Mouse (Mus musculus): ENCODE measurements around the gene Timm17b. TPM values are rescaled to one million over a fixed set of nuclear protein-coding genes. Genes with fewer than 3 reads are reported as not detected.
A peak's percentile ranks its signal among the peaks of the same experiment; 100 is the strongest.
"Not testable (repeated sequence)": the region's sequence is repeated elsewhere in the genome, so short reads cannot be mapped to it uniquely, and the experiment has no call there.

Gene Timm17b
- total and polyA plus RNA-seq, 2 experiments from 2014 or later = 43.4 to 141 TPM

DNA sequence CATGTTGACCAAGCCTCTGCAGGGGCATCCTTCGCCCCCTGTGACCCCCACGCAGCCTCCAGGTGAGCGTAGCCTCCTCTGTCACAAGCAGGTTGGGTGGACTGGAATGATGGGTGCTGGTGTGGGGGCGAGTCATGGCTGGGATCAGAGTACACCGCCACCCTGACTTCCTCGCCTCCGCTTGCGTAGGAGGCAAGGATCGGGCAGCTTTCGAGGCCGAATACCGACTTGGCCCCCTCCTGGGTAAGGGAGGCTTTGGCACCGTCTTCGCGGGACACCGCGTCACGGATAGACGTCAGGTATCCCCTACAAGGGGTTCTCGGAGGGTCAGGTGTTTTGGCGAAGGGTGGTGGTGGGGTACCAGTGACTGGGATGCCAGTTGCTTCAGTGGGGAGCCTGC is 20.7 kb upstream of the Timm17b start:
- H3K27ac ChIP-seq (ENCODE audit: low read depth, low read length) = peak overlapping the region; percentile 32; the same call in 1 of the 2 replicates
- 20% methylated on average over 21 of the region's 21 CpGs for WGBS

DNA sequence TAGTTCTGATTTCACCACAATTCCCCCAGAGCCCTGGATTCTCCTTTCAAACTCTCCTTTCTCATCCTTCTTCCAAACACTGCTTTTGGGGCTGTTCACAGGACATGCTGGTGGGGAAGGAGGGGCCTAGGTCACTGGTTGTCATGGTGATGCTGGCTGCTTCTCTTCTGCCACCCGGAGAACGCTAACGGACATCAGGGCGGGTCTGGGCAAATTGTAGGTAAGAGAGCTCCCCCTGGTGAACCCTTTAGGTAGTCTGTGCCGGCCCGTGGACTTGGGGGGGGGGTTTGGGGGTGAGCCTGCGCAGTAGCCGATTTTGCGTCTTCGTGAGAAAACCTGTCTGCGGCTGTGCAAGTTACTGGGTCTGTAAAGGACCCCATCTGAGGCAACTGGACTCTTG is 19.3 kb upstream of the Timm17b start:
- H3K27ac ChIP-seq (ENCODE audit: low read depth, low read length) = no peak overlapping the region
- H3K9me3 ChIP-seq (ENCODE audit: low read length) = no peaks in the 10 kb centered on the region
- WGBS = 18% methylated on average over 11 of the region's 11 CpGs
- peak overlapping the region; percentile 58 for H3K4me2 ChIP-seq (ENCODE audit: low read depth, low read length, poor library complexity, severe bottlenecking)
- no peaks in the 10 kb centered on the region for H3K4me1 ChIP-seq (ENCODE audit: insufficient read depth, low read length)
- H3K9ac ChIP-seq (replicated peaks; ENCODE audit: low read length, poor library complexity, severe bottlenecking) = no peak overlapping the region
- ATAC-seq (ENCODE audit: low FRiP score) (peak; percentile 53), DNase-seq (ENCODE audit: low spot score) (peak; percentile 84)
- TF ChIP-seq CTCF (IDR thresholded peaks at IDR 0.05) = peak; percentile 71
- H3K36me3 ChIP-seq (ENCODE audit: insufficient read depth, low read length) = no peaks in the 10 kb centered on the region
- H3K4me3 ChIP-seq (ENCODE audit: low read depth, low read length) = peak overlapping the region; percentile 51
- no peaks in the 10 kb centered on the region for H3K27me3 ChIP-seq (ENCODE audit: insufficient read depth, low read length)

More for the DNA sequence above, 20.7 kb upstream of the Timm17b start:
- Histone ChIP-seq H3K9me3 (ENCODE audit: low read length) (no peaks in the 10 kb centered on the region), H3K9ac (replicated peaks; ENCODE audit: low read length, poor library complexity, severe bottlenecking) (peak overlapping the region; percentile 55), H3K4me1 (ENCODE audit: insufficient read depth, low read length) (no peaks in the 10 kb centered on the region), H3K4me2 (ENCODE audit: low read depth, low read length, poor library complexity, severe bottlenecking) (peak overlapping the region; percentile 58), H3K4me3 (ENCODE audit: low read depth, low read length) (peak overlapping the region; percentile 51), H3K36me3 (ENCODE audit: insufficient read depth, low read length) (0 out of 2 replicates have a peak, but pooled peaks cover 6% of the 10 kb centered on the region), H3K27me3 (ENCODE audit: insufficient read depth, low read length) (no peaks in the 10 kb centered on the region)
- no peak for TF ChIP-seq CTCF (IDR thresholded peaks at IDR 0.05)
- DNase-seq (ENCODE audit: low spot score) (no peak), ATAC-seq (ENCODE audit: low FRiP score) (peak; percentile 28; the same call in 1 of the 2 replicates)

DNA sequence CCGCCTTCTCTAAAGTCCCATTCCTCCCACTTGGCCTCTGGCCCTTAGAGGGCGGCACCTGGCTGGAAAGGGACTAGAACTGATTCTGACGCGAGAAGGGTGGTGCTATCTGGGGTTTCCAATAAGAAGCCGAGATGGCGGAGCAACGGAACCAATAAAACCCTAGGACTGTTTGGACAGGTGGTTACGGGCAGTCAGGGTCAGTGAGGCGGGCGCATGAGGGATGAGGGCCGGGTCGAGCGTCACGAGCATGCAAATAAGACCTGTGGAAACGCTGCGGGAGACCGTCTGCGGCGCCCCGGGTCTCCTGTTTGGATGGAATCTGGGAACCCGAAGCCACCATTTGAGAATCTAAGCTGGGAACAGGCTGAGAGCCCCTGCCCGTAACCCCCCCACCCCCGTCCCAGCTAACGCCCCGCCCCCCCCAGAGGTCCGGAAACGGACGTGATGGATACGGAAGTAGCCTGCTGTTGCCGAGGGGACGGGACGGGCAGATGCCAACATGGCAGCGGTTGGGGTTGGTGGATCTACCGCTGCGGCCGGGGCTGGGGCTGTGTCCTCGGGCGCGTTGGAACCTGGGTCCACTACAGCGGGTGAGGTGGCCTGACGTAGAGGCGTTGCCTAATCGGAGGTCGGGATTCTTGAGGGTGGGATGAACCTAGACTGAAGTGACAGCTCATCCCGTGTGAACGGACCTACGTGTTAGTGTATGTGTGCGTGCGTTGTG is 15.2 kb upstream of the Timm17b start, which contains the start of gene Slc35a2:
Slc35a2 (plus strand) TSS at position 188 of the 727 bp plus-strand sequence.
- peak; percentile 54 for TF ChIP-seq CTCF (IDR thresholded peaks at IDR 0.05)
- DNase-seq (ENCODE audit: low spot score) (peak; percentile 93), ATAC-seq (ENCODE audit: low FRiP score) (peak; percentile 89)
- Histone ChIP-seq H3K9ac (replicated peaks; ENCODE audit: low read length, poor library complexity, severe bottlenecking) (peak within 1 kb of the TSS; percentile 50), H3K4me3 (ENCODE audit: low read depth, low read length) (peak within 1 kb of the TSS; percentile 49), H3K9me3 (ENCODE audit: low read length) (no peaks in the 10 kb centered on the region), H3K36me3 (ENCODE audit: insufficient read depth, low read length) (no peaks in the 10 kb centered on the region), H3K4me1 (ENCODE audit: insufficient read depth, low read length) (no peaks in the 10 kb centered on the region), H3K4me2 (ENCODE audit: low read depth, low read length, poor library complexity, severe bottlenecking) (peak within 1 kb of the TSS; percentile 55), H3K27me3 (ENCODE audit: insufficient read depth, low read length) (no peaks in the 10 kb centered on the region), H3K27ac (ENCODE audit: low read depth, low read length) (peak within 1 kb of the TSS; percentile 82)
- 17% methylated on average over 42 of the region's 49 CpGs for WGBS

DNA sequence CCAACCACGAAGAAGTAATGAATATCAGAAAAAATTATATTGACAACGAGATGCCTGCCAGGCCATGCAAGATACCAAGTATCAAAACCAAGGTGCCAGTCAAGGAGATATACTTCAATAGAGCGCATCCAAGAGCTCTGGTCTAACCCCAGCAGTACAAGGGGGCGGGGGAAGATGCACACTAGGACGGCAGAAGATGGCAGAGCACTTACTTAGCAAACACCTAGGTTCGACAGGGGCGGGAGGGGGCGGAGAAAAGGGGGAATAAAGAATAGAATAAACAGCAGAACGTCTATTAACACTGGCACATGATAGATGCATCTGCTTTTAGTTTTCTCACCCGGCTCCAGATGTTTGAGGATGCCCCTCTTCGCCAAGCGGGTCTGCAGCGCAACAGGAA is 946 bp upstream of the Timm17b start:
- no peaks in the 10 kb centered on the region for H3K9me3 ChIP-seq (ENCODE audit: low read length)
- peak overlapping the region; percentile 51 for H3K4me3 ChIP-seq (ENCODE audit: low read depth, low read length)
- ATAC-seq (ENCODE audit: low FRiP score) = no peak
- no peaks in the 10 kb centered on the region for H3K4me1 ChIP-seq (ENCODE audit: insufficient read depth, low read length)
- WGBS = 26% methylated on average over 13 of the region's 13 CpGs
- peak overlapping the region; percentile 83 for H3K27ac ChIP-seq (ENCODE audit: low read depth, low read length)
- no peak for DNase-seq (ENCODE audit: low spot score)
- peak overlapping the region; percentile 57 for H3K9ac ChIP-seq (replicated peaks; ENCODE audit: low read length, poor library complexity, severe bottlenecking)
- H3K4me2 ChIP-seq (ENCODE audit: low read depth, low read length, poor library complexity, severe bottlenecking) = peak overlapping the region; percentile 50
- H3K27me3 ChIP-seq (ENCODE audit: insufficient read depth, low read length) = no peaks in the 10 kb centered on the region
- H3K36me3 ChIP-seq (ENCODE audit: insufficient read depth, low read length) = peaks cover 4% of the 10 kb centered on the region; the same call in 1 of the 2 replicates
- no peak for TF ChIP-seq CTCF (IDR thresholded peaks at IDR 0.05)

DNA sequence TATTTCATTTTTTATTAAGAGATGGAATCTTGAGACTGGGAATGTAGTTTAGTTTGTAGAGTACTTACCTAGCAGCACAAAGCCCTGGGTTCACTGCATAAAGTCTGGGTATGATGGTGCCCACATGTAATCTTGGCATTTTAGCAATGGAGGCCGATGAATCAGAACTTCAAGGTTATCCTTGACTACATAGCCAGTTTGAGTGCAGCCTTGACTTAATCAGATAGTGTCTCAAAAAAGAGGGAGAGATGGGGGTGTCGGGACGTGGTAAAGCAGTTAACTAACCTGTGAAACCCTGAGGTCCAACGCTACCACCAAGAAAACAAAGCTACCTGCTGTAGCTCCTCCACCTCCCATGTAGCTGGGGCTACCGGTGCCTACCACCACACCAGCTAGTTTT is 5.3 kb downstream of the Timm17b start:
- TF ChIP-seq CTCF (IDR thresholded peaks at IDR 0.05) = no peak
- H3K4me3 ChIP-seq (ENCODE audit: low read depth, low read length) = no peak overlapping the region
- no peak for ATAC-seq (ENCODE audit: low FRiP score)
- H3K9me3 ChIP-seq (ENCODE audit: low read length) = no peaks in the 10 kb centered on the region
- 90% methylated on average over 5 of the region's 5 CpGs for WGBS
- no peaks in the 10 kb centered on the region for H3K4me1 ChIP-seq (ENCODE audit: insufficient read depth, low read length)
- H3K4me2 ChIP-seq (ENCODE audit: low read depth, low read length, poor library complexity, severe bottlenecking) = no peak overlapping the region
- no peak overlapping the region for H3K9ac ChIP-seq (replicated peaks; ENCODE audit: low read length, poor library complexity, severe bottlenecking)
- no peak overlapping the region for H3K27ac ChIP-seq (ENCODE audit: low read depth, low read length)
- DNase-seq (ENCODE audit: low spot score) = no peak
- H3K27me3 ChIP-seq (ENCODE audit: insufficient read depth, low read length) = no peaks in the 10 kb centered on the region
- no peaks in the 10 kb centered on the region for H3K36me3 ChIP-seq (ENCODE audit: insufficient read depth, low read length)

DNA sequence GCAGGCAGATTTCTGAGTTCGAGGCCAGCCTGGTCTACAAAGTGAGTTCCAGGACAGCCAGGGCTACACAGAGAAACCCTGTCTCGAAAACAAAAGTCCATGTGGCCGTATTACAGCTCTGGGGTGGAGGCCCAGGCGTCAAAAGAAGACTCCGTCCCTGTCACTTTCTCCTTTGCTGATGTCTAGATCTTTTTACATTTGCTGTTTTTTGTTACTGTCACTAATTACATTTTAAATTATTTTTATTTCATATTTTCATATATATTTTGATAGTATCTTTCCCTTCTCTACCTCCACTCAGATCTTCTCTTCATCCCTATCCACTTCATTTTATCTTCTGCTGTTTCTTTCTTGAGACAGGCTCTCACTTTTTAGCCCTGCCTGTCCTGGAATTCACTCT is 8.6 kb downstream of the Timm17b start, which contains the start of gene Gm10491:
Gm10491 (minus strand) TSS at position 101 of the 400 bp plus-strand sequence.
- Histone ChIP-seq H3K4me2 (ENCODE audit: low read depth, low read length, poor library complexity, severe bottlenecking) (no peak within 1 kb of the TSS), H3K27me3 (ENCODE audit: insufficient read depth, low read length) (no peaks in the 10 kb centered on the region), H3K9ac (replicated peaks; ENCODE audit: low read length, poor library complexity, severe bottlenecking) (no peak within 1 kb of the TSS), H3K4me3 (ENCODE audit: low read depth, low read length) (no peak within 1 kb of the TSS), H3K27ac (ENCODE audit: low read depth, low read length) (no peak within 1 kb of the TSS), H3K36me3 (ENCODE audit: insufficient read depth, low read length) (no peaks in the 10 kb centered on the region), H3K9me3 (ENCODE audit: low read length) (no peaks in the 10 kb centered on the region), H3K4me1 (ENCODE audit: insufficient read depth, low read length) (no peaks in the 10 kb centered on the region)
- 91% methylated on average over 5 of the region's 5 CpGs for WGBS
- no peak for TF ChIP-seq CTCF (IDR thresholded peaks at IDR 0.05)
- DNase-seq (ENCODE audit: low spot score) (no peak), ATAC-seq (ENCODE audit: low FRiP score) (no peak)

DNA sequence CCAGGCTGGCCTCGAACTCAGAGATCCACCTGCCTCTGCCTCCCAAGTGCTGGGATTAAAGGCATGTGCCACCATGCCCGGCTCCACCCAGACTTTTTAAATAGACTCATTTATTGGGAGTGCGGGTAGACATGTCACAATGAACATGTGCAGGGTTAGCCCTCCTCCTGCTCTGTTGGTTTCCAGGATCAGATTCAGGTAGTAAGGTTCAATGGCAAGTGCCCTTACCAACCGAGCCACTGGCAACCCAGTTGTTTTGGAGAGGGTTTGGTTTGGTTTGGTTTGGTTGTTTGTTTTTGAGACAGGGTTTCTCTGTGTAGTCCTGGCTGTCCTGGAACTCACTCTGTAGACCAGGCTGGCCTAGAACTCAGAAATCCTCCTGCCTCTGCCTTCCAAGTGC is 10.1 kb downstream of the Timm17b start, which contains the start of gene Gm10490:
Gm10490 (plus strand) TSS at position 301 of the 400 bp plus-strand sequence.
- H3K36me3 ChIP-seq (ENCODE audit: insufficient read depth, low read length); H3K9me3 ChIP-seq (ENCODE audit: low read length); H3K4me2 ChIP-seq (ENCODE audit: low read depth, low read length, poor library complexity, severe bottlenecking); DNase-seq (ENCODE audit: low spot score); H3K4me3 ChIP-seq (ENCODE audit: low read depth, low read length); H3K27ac ChIP-seq (ENCODE audit: low read depth, low read length); ATAC-seq (ENCODE audit: low FRiP score); H3K27me3 ChIP-seq (ENCODE audit: insufficient read depth, low read length); H3K9ac ChIP-seq (replicated peaks; ENCODE audit: low read length, poor library complexity, severe bottlenecking); H3K4me1 ChIP-seq (ENCODE audit: insufficient read depth, low read length): not testable (repeated sequence)
- WGBS = 94% methylated on average over 4 of the region's 4 CpGs
